Mouse (Mus musculus): ENCODE results near the gene Mmaa. TPM values are rescaled to one million over a fixed set of nuclear protein-coding genes. Genes with fewer than 3 reads are reported as not detected.

The Mmaa gene
- polyA plus RNA-seq, 2 experiments: 15.7 to 16.9 TPM

DNA sequence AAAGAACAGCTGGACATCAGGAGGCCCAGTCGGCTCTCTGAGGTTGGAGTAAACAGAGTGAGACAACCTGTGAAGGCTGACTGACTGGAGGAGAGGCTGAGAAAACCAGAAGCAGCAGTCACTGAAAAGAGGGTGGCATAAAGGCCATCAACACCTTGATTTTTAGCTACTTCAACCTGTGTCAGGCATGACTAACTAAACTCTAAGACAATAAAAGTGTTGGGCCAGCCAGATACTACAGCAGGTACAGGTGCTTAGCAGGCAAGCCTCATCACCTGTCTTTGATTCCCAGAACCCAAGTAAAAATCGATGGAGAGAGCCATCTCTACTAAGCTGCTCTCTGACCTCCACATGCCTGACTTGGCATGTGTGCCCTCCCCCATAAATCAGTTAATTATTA, 6.1 kb downstream of the Mmaa start:
- H3K4me1 ChIP-seq (ENCODE audit: control insufficient read depth, insufficient read depth, low read length): peaks cover 14% of the 10 kb centered on the region
- no peak overlapping the region for H3K27ac ChIP-seq (replicated peaks; ENCODE audit: low read depth, low read length)
- no peak for TF ChIP-seq POLR2A (IDR thresholded peaks at IDR 0.05; ENCODE audit: borderline replicate concordance, extremely low read depth, insufficient read depth, insufficient read length)
- H3K9me3 ChIP-seq (ENCODE audit: control insufficient read depth, low read length): no peaks in the 10 kb centered on the region
- ATAC-seq (ENCODE audit: low FRiP score, low read depth) (no peak), DNase-seq (ENCODE audit: low spot score) (no peak)
- no peak overlapping the region for H3K9ac ChIP-seq (ENCODE audit: low read depth, low read length, severe bottlenecking)
- H3K27me3 ChIP-seq (ENCODE audit: control insufficient read depth, insufficient read depth, low read length): no peaks in the 10 kb centered on the region
- H3K36me3 ChIP-seq (ENCODE audit: control insufficient read depth, insufficient read depth, low read length): no peaks in the 10 kb centered on the region
- H3K4me3 ChIP-seq (replicated peaks; ENCODE audit: low read length): no peak overlapping the region
- WGBS: 66% methylated on average over 2 of the region's 2 CpGs
- H3K4me2 ChIP-seq (replicated peaks; ENCODE audit: low read depth, low read length, severe bottlenecking): no peak overlapping the region

DNA sequence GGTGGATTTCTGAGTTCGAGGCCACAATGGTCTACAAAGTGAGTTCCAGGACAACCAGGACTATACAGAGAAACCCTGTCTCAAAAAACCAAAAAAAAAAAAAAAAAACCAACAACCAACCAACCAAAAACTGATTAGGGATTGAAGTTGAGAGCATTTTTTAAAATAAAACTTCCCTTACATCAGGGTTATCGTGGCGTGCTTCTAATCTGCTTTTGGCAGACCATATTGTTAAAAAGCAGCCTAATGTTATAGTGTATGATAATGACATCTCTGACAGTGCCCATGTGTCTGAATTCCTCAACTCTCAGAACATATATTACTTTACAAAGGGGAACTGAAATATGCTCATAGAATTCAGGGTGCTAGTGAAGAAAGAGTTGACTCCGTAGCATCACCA, 6.5 kb downstream of the Mmaa start:
- Histone ChIP-seq H3K27me3 (ENCODE audit: control insufficient read depth, insufficient read depth, low read length) (no peaks in the 10 kb centered on the region), H3K4me2 (replicated peaks; ENCODE audit: low read depth, low read length, severe bottlenecking) (no peak overlapping the region), H3K9me3 (ENCODE audit: control insufficient read depth, low read length) (no peaks in the 10 kb centered on the region), H3K9ac (ENCODE audit: low read depth, low read length, severe bottlenecking) (no peak overlapping the region), H3K36me3 (ENCODE audit: control insufficient read depth, insufficient read depth, low read length) (0 out of 2 replicates have a peak, but pooled peaks cover 4% of the 10 kb centered on the region), H3K27ac (replicated peaks; ENCODE audit: low read depth, low read length) (no peak overlapping the region), H3K4me1 (ENCODE audit: control insufficient read depth, insufficient read depth, low read length) (peaks cover 10% of the 10 kb centered on the region), H3K4me3 (replicated peaks; ENCODE audit: low read length) (no peak overlapping the region)
- no peak for TF ChIP-seq POLR2A (IDR thresholded peaks at IDR 0.05; ENCODE audit: borderline replicate concordance, extremely low read depth, insufficient read depth, insufficient read length)
- DNase-seq (ENCODE audit: low spot score) (no peak), ATAC-seq (ENCODE audit: low FRiP score, low read depth) (no peak)
- 93% methylated on average over 4 of the region's 4 CpGs for WGBS

DNA sequence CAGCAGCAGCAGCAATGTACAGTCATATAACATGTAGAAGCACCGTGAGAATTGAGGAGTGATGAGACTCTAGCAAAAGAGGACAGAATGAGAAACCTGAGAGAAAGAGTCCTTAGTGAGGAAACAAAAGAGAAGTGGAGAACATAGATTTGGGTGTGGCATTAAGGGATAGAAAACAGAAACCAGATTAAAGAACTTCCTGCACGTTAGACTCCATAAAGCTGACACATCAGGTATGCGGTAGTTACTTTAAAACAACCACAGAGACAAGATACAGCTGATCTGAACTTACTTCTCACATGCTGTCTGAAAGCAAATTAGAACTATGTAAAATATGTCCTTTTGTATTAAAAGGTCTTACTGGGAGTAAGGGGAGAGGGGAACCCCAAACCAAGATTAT, 8.3 kb downstream of the Mmaa start:
- H3K27me3 ChIP-seq (ENCODE audit: control insufficient read depth, insufficient read depth, low read length): no peaks in the 10 kb centered on the region
- no peak for ATAC-seq (ENCODE audit: low FRiP score, low read depth)
- WGBS: 87% methylated on average over 3 of the region's 3 CpGs

DNA sequence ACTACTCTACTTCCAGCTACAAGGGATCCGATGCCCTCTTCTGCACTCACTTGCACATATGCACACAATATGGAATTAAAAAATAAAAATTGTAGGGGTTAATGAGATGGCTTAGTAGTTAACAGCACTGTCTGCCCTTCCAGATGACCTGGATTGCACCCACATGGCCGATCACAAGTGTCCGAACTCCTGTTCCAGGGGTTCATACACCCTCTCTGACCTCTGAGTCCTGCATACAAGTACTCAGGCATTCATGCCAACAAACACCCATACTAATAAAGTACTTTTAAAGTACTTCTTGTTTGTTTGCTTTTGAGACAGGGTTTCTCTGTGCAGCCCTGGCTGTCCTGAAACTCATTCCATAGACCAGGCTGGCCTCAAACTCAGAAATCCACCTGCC, 10.1 kb downstream of the Mmaa start:
- 98% methylated on average over 3 of the region's 3 CpGs for WGBS
- DNase-seq (ENCODE audit: low spot score) (no peak), ATAC-seq (ENCODE audit: low FRiP score, low read depth) (no peak)
- Histone ChIP-seq H3K4me1 (ENCODE audit: control insufficient read depth, insufficient read depth, low read length) (no peaks in the 10 kb centered on the region), H3K4me3 (replicated peaks; ENCODE audit: low read length) (no peak overlapping the region), H3K4me2 (replicated peaks; ENCODE audit: low read depth, low read length, severe bottlenecking) (no peak overlapping the region), H3K27me3 (ENCODE audit: control insufficient read depth, insufficient read depth, low read length) (no peaks in the 10 kb centered on the region), H3K9me3 (ENCODE audit: control insufficient read depth, low read length) (no peaks in the 10 kb centered on the region), H3K27ac (replicated peaks; ENCODE audit: low read depth, low read length) (no peak overlapping the region), H3K9ac (ENCODE audit: low read depth, low read length, severe bottlenecking) (no peak overlapping the region), H3K36me3 (ENCODE audit: control insufficient read depth, insufficient read depth, low read length) (peaks cover 23% of the 10 kb centered on the region)
- no peak for TF ChIP-seq POLR2A (IDR thresholded peaks at IDR 0.05; ENCODE audit: borderline replicate concordance, extremely low read depth, insufficient read depth, insufficient read length)

More for the DNA sequence above, 8.3 kb downstream of the Mmaa start:
- Histone ChIP-seq H3K9ac (ENCODE audit: low read depth, low read length, severe bottlenecking) (no peak overlapping the region), H3K9me3 (ENCODE audit: control insufficient read depth, low read length) (no peaks in the 10 kb centered on the region), H3K36me3 (ENCODE audit: control insufficient read depth, insufficient read depth, low read length) (peaks cover 13% of the 10 kb centered on the region; the same call in 1 of the 2 replicates), H3K4me1 (ENCODE audit: control insufficient read depth, insufficient read depth, low read length) (0 out of 2 replicates have a peak, but pooled peaks cover 3% of the 10 kb centered on the region), H3K4me2 (replicated peaks; ENCODE audit: low read depth, low read length, severe bottlenecking) (no peak overlapping the region), H3K4me3 (replicated peaks; ENCODE audit: low read length) (no peak overlapping the region), H3K27ac (replicated peaks; ENCODE audit: low read depth, low read length) (no peak overlapping the region)
- DNase-seq (ENCODE audit: low spot score): no peak
- TF ChIP-seq POLR2A (IDR thresholded peaks at IDR 0.05; ENCODE audit: borderline replicate concordance, extremely low read depth, insufficient read depth, insufficient read length): no peak

DNA sequence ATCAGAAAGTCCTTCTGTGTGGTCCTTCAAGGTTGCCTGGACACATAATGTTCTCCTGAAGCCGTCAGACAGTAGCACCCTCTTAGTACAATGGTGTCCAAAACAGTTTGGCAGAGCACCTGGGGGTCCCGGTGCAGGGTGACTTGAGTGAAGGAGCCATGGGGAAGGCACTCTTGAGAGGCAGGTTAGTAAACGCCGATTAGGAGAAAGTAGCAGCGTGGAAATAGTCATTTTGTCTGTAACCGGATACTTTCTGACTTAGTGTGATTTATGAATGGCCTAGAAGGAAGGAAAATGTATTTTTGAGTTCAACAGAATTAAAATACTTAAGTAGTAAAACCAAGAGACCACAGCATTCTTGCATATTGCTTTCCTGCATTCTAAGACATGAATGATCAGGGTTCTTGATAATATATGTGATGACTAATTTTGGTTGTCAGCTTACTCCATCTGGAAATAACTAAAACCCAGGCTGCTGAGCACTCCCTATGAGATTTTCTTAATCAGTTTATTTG, 13.3 kb downstream of the Mmaa start:
- no peaks in the 10 kb centered on the region for H3K4me1 ChIP-seq (ENCODE audit: control insufficient read depth, insufficient read depth, low read length)
- peaks cover 40% of the 10 kb centered on the region for H3K36me3 ChIP-seq (ENCODE audit: control insufficient read depth, insufficient read depth, low read length)
- ATAC-seq (ENCODE audit: low FRiP score, low read depth): no peak
- no peak overlapping the region for H3K4me2 ChIP-seq (replicated peaks; ENCODE audit: low read depth, low read length, severe bottlenecking)
- no peak overlapping the region for H3K4me3 ChIP-seq (replicated peaks; ENCODE audit: low read length)
- no peak overlapping the region for H3K9ac ChIP-seq (ENCODE audit: low read depth, low read length, severe bottlenecking)
- no peaks in the 10 kb centered on the region for H3K27me3 ChIP-seq (ENCODE audit: control insufficient read depth, insufficient read depth, low read length)
- no peak for TF ChIP-seq POLR2A (IDR thresholded peaks at IDR 0.05; ENCODE audit: borderline replicate concordance, extremely low read depth, insufficient read depth, insufficient read length)
- DNase-seq (ENCODE audit: low spot score): no peak
- no peaks in the 10 kb centered on the region for H3K9me3 ChIP-seq (ENCODE audit: control insufficient read depth, low read length)
- no peak overlapping the region for H3K27ac ChIP-seq (replicated peaks; ENCODE audit: low read depth, low read length)
- 65% methylated on average over 6 of the region's 6 CpGs for WGBS

Data from limb, embryonic 14.5 days (tissue).